Mouse (Mus musculus): ENCODE measurements at regions not wholly inside any gene's neighbourhood (a gene's known extent, or its start where the extent isn't known, plus 50 kb on each side); places are given as distances from the start of the nearest gene placed in this dataset.
A peak's percentile ranks its signal among the peaks of the same experiment; 100 is the strongest.

DNA sequence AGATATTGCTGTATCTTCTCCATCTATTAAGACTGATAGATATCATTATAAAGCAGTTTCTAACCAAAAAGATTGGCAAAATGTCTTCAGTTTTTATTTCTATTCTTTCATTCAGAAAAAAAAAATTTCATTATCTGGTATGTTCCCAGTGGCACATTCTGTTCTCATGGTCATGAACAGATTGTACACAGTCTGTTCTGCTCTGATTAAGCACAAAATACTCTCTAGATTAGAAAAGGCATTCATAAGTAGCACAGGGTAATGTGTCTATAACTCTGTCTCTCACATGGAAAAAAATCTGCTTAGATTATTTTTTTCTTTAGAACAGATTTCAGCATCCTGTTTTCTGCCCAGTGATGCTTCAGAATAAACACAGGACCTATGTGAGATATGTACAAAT is 306.3 kb upstream of the Gm21830 start:
- DNase-seq (ENCODE audit: low spot score in 2 of 2): no peak

- DNase-seq (ENCODE audit: low spot score in 2 of 2): peak in 1 of 2 experiments; percentile 68
Measured at GRCm38 (mm10) chr2:67089418-67089817, 304.7 kb upstream of the Scn7a start.

DNA sequence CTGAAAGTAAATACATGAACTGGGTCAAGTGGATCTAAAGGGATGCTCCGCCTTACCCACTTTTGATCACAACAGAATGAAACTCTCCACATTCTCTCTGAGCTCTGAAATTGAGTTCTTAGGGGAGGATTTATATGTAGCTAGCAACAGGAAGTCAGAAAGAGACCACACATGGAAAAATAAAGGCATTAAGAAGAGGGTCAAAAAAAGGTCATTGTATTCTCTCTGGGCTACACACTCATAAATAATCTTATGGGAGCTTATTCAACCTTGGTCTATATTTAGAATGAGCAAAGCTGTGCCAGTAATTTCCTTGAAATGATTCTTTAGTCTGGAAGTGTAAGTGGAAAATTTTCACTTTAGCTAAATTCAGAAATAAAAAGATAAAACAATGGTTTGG is 284.2 kb upstream of the Scn7a start:
- DNase-seq (ENCODE audit: low spot score in 2 of 2): no peak
